In the genomic region with DNA sequence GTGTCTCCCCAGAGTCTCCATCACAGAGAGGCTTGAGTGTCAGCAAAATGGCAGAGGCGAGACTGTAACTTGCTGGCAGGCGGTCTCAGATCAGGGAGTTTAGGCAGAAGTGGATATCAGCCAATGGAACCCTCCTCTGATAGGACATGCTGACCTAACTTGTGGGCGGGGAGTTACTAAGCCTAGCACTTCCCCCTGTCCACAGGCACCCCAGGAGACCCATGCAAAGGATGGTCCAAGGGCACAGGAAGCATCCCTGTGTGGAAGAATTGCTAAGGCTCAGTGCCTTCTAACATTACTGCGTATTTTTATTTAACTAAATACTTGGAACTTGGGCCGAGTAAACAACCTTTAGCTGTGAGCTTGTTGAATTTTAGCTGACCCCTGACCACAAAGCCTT, we compare ENCODE assay signal across 9 mouse cellular contexts.
"Had no signal": no experiment of that assay in that cellular context is flagged by ENCODE, and none has a peak within 500 bp of the region (broad histone marks: within the 10 kb centered on the region; RNA-seq: fewer than 3 reads in every experiment).

No protein-coding gene starts in this region.

- ATAC-seq: midbrain, embryonic 15.5 days had no signal

- H3K27ac ChIP-seq: intestine, embryonic 15.5 days; layer of hippocampus, adult 2 months; limb, embryonic 10.5 days; lung, embryonic 15.5 days; midbrain, embryonic 15.5 days; neural tube, embryonic 12.5 days had no signal

- H3K36me3 ChIP-seq: intestine, embryonic 15.5 days; limb, embryonic 10.5 days; lung, embryonic 15.5 days; midbrain, embryonic 15.5 days; neural tube, embryonic 12.5 days had no signal

- H3K9me3 ChIP-seq: intestine, embryonic 15.5 days; limb, embryonic 10.5 days; lung, embryonic 15.5 days; midbrain, embryonic 15.5 days; neural tube, embryonic 12.5 days had no signal

- H3K4me2 ChIP-seq: intestine, embryonic 15.5 days; liver, embryonic 11.5 days; lung, embryonic 15.5 days; midbrain, embryonic 15.5 days; neural tube, embryonic 12.5 days had no signal

- H3K9ac ChIP-seq: intestine, embryonic 15.5 days; lung, embryonic 15.5 days; midbrain, embryonic 15.5 days; neural tube, embryonic 12.5 days had no signal

- DNase-seq: lung, postnatal 14 days; right cerebral cortex, postnatal 25 days had no signal

- H3K4me3 ChIP-seq: intestine, embryonic 15.5 days; layer of hippocampus, adult 2 months; limb, embryonic 10.5 days; lung, embryonic 15.5 days; midbrain, embryonic 15.5 days; neural tube, embryonic 12.5 days had no signal

- H3K27me3 ChIP-seq: intestine, embryonic 15.5 days; midbrain, embryonic 15.5 days had no signal
